Mouse (Mus musculus) layer of hippocampus, postnatal 14 days (tissue): ENCODE data around the gene Hells. TPM values are rescaled to one million over a fixed set of nuclear protein-coding genes. Genes with fewer than 3 reads are reported as not detected.

ENCODE experiments used
- DNase-seq, 2 experiments: peaks; one replicate each; pipeline ENCODE4 v3.0.0; 2021 to 2022; ENCODE audit warnings: low spot score in 2 of 2, mixed read lengths in 1 of 2
- microRNA-seq, 2 experiments: library from miRNA; unstranded; fragments of <30 nt; microRNA quantifications; one replicate each; pipeline ENCODE4 v1.2.0; 2021
- total RNA-seq, 2 experiments: library from RNA; stranded (reverse); gene quantifications; 2 replicates each; pipeline ENCODE4 v1.2.3; 2021

Hells gene
- total RNA-seq, 2 experiments from 2014 or later, result 4.3 to 5.5 TPM

GRCm38 (mm10) chr19:39006715-39007114, 76.0 kb downstream of the Hells start, which contains the start of gene Cyp2c55:
TSS of gene Cyp2c55 (plus strand) at chr19:39007019.
- no peak for DNase-seq

Small RNA genes within 50 kb of the gene (microRNA-seq; reads per million reads assigned to microRNA genes)
- gene Gm23800, result 0 reads per million in 2 experiments

Other genes with a start within 250 kb of the Hells start
- gene Noc3l, start 111.7 kb upstream of the Hells start, total RNA-seq, result 10 to 100 TPM; 12.2 to 13.1 TPM
- 10 to 100 TPM; 14.2 to 15.1 TPM for gene Tbc1d12, start 94.3 kb upstream of the Hells start, total RNA-seq
- under 1 TPM; 0.19 to 0.21 TPM for gene Cyp2c55, start 76.1 kb downstream of the Hells start, total RNA-seq
- gene Cyp2c65, start 130.1 kb downstream of the Hells start, total RNA-seq, result not detected
- gene Cyp2c66, start 183.0 kb downstream of the Hells start, total RNA-seq, result not detected